Mouse (Mus musculus): ENCODE measurements around the gene Klrb1b. TPM values are rescaled to one million over a fixed set of nuclear protein-coding genes. Genes with fewer than 3 reads are reported as not detected.
A peak's percentile ranks its signal among the peaks of the same experiment; 100 is the strongest.

Klrb1b gene
- polyA plus RNA-seq, 1 experiment from 2014 or later = not detected

DNA sequence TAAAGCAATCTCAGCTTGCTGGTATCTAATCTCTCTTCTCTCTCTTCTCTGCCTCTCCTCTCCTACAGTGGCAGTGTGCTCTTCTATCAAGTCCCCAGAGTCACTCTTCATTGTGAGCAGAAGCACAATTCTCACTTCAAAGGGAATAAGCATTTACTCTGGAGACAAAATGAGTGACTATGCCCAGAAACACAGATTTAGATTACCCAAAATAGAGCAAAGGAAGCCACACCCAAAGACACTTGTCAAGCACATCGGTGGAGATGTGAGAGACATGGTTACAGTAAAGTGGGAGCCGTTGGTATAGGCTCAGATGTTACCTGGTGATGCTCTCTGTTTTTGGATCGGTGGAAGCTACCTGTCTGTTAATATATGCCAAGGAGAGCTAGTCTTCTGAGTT is 26.6 kb upstream of the Klrb1b start:
- H3K9me3 ChIP-seq (ENCODE audit: control insufficient read depth, low read length) = no peaks in the 10 kb centered on the region
- no peaks in the 10 kb centered on the region; the same call in 1 of the 2 replicates for H3K4me1 ChIP-seq (replicated peaks; ENCODE audit: control insufficient read depth, insufficient read depth, low read length)
- H3K9ac ChIP-seq (ENCODE audit: low read depth, low read length) = no peak overlapping the region
- DNase-seq (ENCODE audit: low spot score) (no peak), ATAC-seq (replicated peaks; ENCODE audit: low FRiP score) (no peak)
- H3K27ac ChIP-seq (ENCODE audit: low read depth, low read length) = no peak overlapping the region
- H3K36me3 ChIP-seq (ENCODE audit: control insufficient read depth, insufficient read depth, low read length) = no peaks in the 10 kb centered on the region
- H3K4me3 ChIP-seq (ENCODE audit: low read depth, low read length) = no peak overlapping the region
- H3K27me3 ChIP-seq (replicated peaks; ENCODE audit: control insufficient read depth, insufficient read depth, low read length) = no peaks in the 10 kb centered on the region
- no peak overlapping the region for H3K4me2 ChIP-seq
- WGBS = 59% methylated on average over 3 of the region's 3 CpGs

DNA sequence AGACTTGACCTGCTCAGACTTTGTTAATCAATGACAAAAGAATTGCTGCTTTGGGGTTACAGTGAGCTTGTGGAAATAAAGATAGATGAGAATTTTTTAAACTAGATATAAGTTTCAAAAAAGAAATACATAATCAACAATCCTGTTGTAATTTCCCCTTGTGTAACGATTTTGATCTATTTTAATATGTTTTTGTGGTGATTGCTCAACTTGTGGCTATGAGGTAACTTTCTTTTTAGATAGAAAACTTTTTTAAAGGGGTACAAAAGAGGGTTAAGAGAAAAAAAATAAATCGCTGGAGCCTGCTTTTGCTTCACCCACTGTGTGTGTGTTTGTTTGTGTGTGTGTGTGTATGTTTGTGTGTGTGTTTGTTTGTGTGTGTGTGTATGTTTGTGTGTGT is 25.0 kb upstream of the Klrb1b start:
- Histone ChIP-seq H3K9ac (ENCODE audit: low read depth, low read length) (no peak overlapping the region), H3K4me2 (no peak overlapping the region), H3K27ac (ENCODE audit: low read depth, low read length) (no peak overlapping the region), H3K4me3 (ENCODE audit: low read depth, low read length) (no peak overlapping the region), H3K27me3 (replicated peaks; ENCODE audit: control insufficient read depth, insufficient read depth, low read length) (no peaks in the 10 kb centered on the region), H3K4me1 (replicated peaks; ENCODE audit: control insufficient read depth, insufficient read depth, low read length) (no peaks in the 10 kb centered on the region; the same call in 1 of the 2 replicates), H3K9me3 (ENCODE audit: control insufficient read depth, low read length) (no peaks in the 10 kb centered on the region), H3K36me3 (ENCODE audit: control insufficient read depth, insufficient read depth, low read length) (no peaks in the 10 kb centered on the region)
- ATAC-seq (replicated peaks; ENCODE audit: low FRiP score) (no peak), DNase-seq (ENCODE audit: low spot score) (no peak)
- 76% methylated on average over 2 of the region's 2 CpGs for WGBS

DNA sequence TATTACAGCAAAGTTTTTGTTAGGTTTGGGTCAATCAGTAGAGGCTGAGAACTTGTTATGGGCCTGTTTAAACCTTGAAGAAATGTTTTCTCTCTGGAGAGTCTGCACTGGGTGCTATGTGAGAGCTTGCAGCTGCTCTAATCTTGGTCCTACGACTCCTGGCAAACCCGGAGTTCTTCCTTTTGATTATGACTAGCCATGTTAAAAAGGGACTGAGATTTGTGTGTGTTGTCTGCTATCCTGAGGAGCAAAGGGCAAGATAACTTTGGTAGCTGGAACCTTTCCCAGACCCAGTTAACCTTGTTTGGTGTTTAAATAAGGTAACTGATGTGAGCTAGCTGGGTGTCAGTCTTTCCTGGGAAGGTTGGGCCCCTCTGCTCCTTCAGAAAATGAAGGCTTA is 24.5 kb upstream of the Klrb1b start:
- Histone ChIP-seq H3K9ac (ENCODE audit: low read depth, low read length) (no peak overlapping the region), H3K9me3 (ENCODE audit: control insufficient read depth, low read length) (no peaks in the 10 kb centered on the region), H3K4me1 (replicated peaks; ENCODE audit: control insufficient read depth, insufficient read depth, low read length) (no peaks in the 10 kb centered on the region; the same call in 1 of the 2 replicates), H3K4me3 (ENCODE audit: low read depth, low read length) (no peak overlapping the region), H3K27me3 (replicated peaks; ENCODE audit: control insufficient read depth, insufficient read depth, low read length) (no peaks in the 10 kb centered on the region), H3K4me2 (no peak overlapping the region; the same call in 1 of the 2 replicates), H3K36me3 (ENCODE audit: control insufficient read depth, insufficient read depth, low read length) (no peaks in the 10 kb centered on the region), H3K27ac (ENCODE audit: low read depth, low read length) (no peak overlapping the region)
- WGBS = 50% methylated on average over 2 of the region's 2 CpGs
- no peak for DNase-seq (ENCODE audit: low spot score)
- ATAC-seq (replicated peaks; ENCODE audit: low FRiP score) = no peak

DNA sequence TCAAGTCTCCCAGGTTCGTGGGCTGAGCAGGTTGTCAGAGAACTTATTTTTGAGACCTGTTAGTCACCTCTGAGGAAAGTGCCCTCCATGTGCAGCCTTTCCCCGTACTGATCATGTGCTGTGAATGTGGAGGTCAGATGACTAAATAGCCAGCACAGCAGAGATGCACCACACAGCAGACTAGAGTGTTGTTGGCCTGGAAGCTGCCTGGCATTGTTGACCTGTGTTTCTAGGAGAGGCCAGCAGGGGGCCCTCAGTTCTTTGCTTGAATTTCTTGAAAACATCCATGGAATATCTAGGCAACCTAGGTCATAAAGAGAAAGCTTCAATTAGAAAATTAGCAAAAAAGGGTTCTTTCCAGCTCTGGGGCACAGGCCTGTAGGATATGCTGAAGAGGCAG is 23.8 kb upstream of the Klrb1b start:
- Histone ChIP-seq H3K27me3 (replicated peaks; ENCODE audit: control insufficient read depth, insufficient read depth, low read length) (no peaks in the 10 kb centered on the region), H3K4me3 (ENCODE audit: low read depth, low read length) (no peak overlapping the region), H3K36me3 (ENCODE audit: control insufficient read depth, insufficient read depth, low read length) (no peaks in the 10 kb centered on the region), H3K4me2 (no peak overlapping the region), H3K4me1 (replicated peaks; ENCODE audit: control insufficient read depth, insufficient read depth, low read length) (no peaks in the 10 kb centered on the region), H3K27ac (ENCODE audit: low read depth, low read length) (no peak overlapping the region), H3K9ac (ENCODE audit: low read depth, low read length) (no peak overlapping the region), H3K9me3 (ENCODE audit: control insufficient read depth, low read length) (no peaks in the 10 kb centered on the region)
- no peak for ATAC-seq (replicated peaks; ENCODE audit: low FRiP score)
- WGBS = 57% methylated on average over 2 of the region's 2 CpGs
- DNase-seq (ENCODE audit: low spot score) = no peak

DNA sequence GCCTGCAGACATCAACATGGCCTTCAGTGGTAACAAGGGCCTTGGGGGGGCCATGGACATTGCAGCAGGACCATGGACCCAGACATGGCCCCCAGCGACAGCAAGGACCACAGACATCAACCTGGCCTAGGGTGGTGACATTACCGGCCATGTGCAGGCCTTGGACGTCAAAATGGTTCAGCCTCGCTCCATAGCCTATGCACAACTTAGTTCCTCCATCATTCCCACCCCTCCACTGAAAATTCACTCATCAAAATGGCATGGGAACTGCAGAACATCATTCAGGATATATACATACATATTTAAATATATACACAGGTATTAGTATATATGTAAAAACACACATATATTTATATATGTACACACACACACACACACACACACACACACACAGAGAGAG is 21.3 kb upstream of the Klrb1b start:
- 88% methylated on average over 4 of the region's 4 CpGs for WGBS
- ATAC-seq (replicated peaks; ENCODE audit: low FRiP score) = no peak
- no peak overlapping the region for H3K4me2 ChIP-seq
- DNase-seq (ENCODE audit: low spot score) = no peak
- peaks cover 7% of the 10 kb centered on the region; the same call in 1 of the 2 replicates for H3K4me1 ChIP-seq (replicated peaks; ENCODE audit: control insufficient read depth, insufficient read depth, low read length)
- no peak overlapping the region for H3K9ac ChIP-seq (ENCODE audit: low read depth, low read length)
- H3K27me3 ChIP-seq (replicated peaks; ENCODE audit: control insufficient read depth, insufficient read depth, low read length) = no peaks in the 10 kb centered on the region
- H3K4me3 ChIP-seq (ENCODE audit: low read depth, low read length) = no peak overlapping the region
- H3K9me3 ChIP-seq (ENCODE audit: control insufficient read depth, low read length) = no peaks in the 10 kb centered on the region
- no peak overlapping the region for H3K27ac ChIP-seq (ENCODE audit: low read depth, low read length)
- no peaks in the 10 kb centered on the region for H3K36me3 ChIP-seq (ENCODE audit: control insufficient read depth, insufficient read depth, low read length)

DNA sequence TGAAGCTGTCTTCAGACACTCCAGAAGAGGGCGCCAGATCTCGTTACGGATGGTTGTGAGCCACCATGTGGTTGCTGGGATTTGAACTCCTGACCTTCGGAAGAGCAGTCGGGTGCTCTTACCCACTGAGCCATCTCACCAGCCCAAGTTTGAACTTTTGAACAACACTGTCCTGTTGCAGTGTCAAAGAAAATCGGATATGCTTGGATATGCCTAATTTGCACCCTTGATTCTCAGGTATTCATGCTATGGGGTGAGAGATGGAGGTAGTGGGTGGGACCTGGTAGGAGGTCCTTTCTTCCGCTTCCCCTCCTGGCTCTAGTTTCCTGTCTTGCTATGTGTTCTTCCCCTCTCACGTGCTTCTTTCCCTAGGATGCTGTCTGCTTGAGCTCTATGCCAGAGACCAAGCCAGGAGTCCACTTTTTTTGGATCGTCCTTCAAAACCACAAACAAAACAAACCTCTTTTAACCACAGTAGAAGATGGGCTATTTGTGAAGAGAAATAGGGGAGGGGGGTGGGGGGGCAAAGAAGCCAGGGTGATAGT is 19.9 kb upstream of the Klrb1b start:
- Histone ChIP-seq H3K9ac (ENCODE audit: low read depth, low read length) (no peak overlapping the region), H3K4me1 (replicated peaks; ENCODE audit: control insufficient read depth, insufficient read depth, low read length) (peaks cover 15% of the 10 kb centered on the region), H3K27me3 (replicated peaks; ENCODE audit: control insufficient read depth, insufficient read depth, low read length) (no peaks in the 10 kb centered on the region), H3K4me3 (ENCODE audit: low read depth, low read length) (no peak overlapping the region), H3K27ac (ENCODE audit: low read depth, low read length) (no peak overlapping the region), H3K4me2 (no peak overlapping the region), H3K9me3 (ENCODE audit: control insufficient read depth, low read length) (no peaks in the 10 kb centered on the region), H3K36me3 (ENCODE audit: control insufficient read depth, insufficient read depth, low read length) (no peaks in the 10 kb centered on the region)
- ATAC-seq (replicated peaks; ENCODE audit: low FRiP score) (peak; percentile 39), DNase-seq (ENCODE audit: low spot score) (no peak)
- WGBS = 50% methylated on average over 6 of the region's 9 CpGs

DNA sequence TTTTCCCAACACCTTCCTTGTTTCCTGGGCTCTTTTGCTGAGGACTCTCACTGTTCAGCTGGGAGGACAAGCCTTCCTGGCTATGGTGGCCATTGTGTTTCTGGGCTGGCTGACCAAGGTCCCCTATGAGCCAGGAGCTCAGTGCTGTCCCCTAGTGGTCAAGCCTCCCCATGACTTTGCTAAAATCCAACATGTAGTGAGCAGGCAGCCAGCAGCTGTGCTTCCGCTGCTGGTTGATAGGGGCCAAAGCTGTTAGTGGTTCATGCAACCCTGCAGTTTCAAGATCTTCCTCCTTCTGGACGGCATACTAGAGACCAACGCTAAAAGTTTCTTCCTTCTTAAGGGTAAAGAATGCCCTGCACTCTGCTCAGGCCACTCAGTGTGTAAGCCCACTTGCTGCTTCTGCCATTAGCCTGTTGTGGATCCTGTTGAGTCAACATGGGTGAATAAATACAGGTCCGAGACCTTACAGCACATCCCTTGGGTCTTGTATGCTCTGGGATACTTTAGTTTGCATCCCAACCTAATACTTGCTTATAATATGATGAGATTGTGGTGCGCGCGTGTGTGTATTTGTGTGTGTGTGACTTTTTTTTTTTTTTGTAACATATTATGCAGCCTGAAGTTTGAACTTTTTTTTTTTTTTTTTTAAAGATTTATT is 19.3 kb upstream of the Klrb1b start:
- Histone ChIP-seq H3K4me1 (replicated peaks; ENCODE audit: control insufficient read depth, insufficient read depth, low read length) (peaks cover 15% of the 10 kb centered on the region), H3K4me3 (ENCODE audit: low read depth, low read length) (peak overlapping the region; percentile 30; the same call in 1 of the 2 replicates), H3K4me2 (peak overlapping the region; percentile 48), H3K36me3 (ENCODE audit: control insufficient read depth, insufficient read depth, low read length) (no peaks in the 10 kb centered on the region), H3K27me3 (replicated peaks; ENCODE audit: control insufficient read depth, insufficient read depth, low read length) (no peaks in the 10 kb centered on the region), H3K9me3 (ENCODE audit: control insufficient read depth, low read length) (no peaks in the 10 kb centered on the region), H3K27ac (ENCODE audit: low read depth, low read length) (peak overlapping the region; percentile 68), H3K9ac (ENCODE audit: low read depth, low read length) (no peak overlapping the region)
- DNase-seq (ENCODE audit: low spot score) = peak; percentile 86
- WGBS = 19% methylated on average over 7 of the region's 7 CpGs
- ATAC-seq (replicated peaks; ENCODE audit: low FRiP score) = peak; percentile 63

DNA sequence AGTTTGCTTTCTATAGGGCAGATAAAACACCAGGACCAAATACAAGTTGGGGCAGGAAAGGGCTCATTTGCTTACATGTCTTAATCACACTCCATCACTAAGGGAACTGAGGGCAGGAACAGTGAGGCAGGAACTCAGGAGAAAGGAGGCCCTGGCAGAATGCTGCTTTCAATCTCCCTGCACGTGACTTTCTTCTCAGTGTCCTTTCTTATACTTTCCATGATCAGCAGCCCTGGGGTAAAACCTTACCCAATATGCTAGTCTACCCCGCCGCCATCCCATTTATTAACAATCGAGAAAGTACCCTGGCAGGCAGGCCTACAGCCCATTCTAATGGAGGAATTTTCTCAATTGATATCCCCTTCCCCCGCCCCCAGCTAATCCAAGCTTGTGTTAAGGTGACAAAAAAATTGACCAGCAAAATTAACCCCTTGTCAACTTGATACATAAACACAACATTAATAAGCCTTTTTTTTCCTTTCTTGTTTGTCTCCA is 18.5 kb upstream of the Klrb1b start:
- H3K36me3 ChIP-seq (ENCODE audit: control insufficient read depth, insufficient read depth, low read length) = no peaks in the 10 kb centered on the region
- H3K4me1 ChIP-seq (replicated peaks; ENCODE audit: control insufficient read depth, insufficient read depth, low read length) = peaks cover 15% of the 10 kb centered on the region
- H3K27me3 ChIP-seq (replicated peaks; ENCODE audit: control insufficient read depth, insufficient read depth, low read length) = no peaks in the 10 kb centered on the region
- no peak overlapping the region for H3K27ac ChIP-seq (ENCODE audit: low read depth, low read length)
- no peak overlapping the region for H3K9ac ChIP-seq (ENCODE audit: low read depth, low read length)
- ATAC-seq (replicated peaks; ENCODE audit: low FRiP score) (no peak), DNase-seq (ENCODE audit: low spot score) (no peak)
- no peaks in the 10 kb centered on the region for H3K9me3 ChIP-seq (ENCODE audit: control insufficient read depth, low read length)
- peak overlapping the region; percentile 95 for H3K4me2 ChIP-seq
- no peak overlapping the region for H3K4me3 ChIP-seq (ENCODE audit: low read depth, low read length)
- WGBS = 84% methylated on average over 5 of the region's 5 CpGs

DNA sequence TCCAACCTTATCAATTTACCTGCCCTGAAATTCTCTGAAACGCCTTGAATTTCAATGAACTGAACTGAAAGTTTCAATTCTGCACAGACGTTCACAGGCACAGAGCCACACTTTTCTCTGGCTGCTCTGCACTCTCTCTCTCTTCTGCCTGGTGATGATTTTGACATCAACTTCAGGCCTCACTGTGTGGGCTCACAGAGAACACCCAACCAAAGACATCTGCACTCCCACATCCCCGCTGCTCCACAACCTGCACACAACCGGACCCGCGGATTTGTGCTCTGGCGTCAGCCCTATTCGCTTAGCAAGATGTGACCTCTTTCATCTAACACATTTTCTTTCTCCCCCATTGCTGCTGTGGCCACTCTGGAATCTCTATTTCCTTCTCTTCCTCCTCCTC is 18.0 kb upstream of the Klrb1b start:
- no peak for DNase-seq (ENCODE audit: low spot score)
- no peak overlapping the region for H3K9ac ChIP-seq (ENCODE audit: low read depth, low read length)
- peak overlapping the region; percentile 95 for H3K4me2 ChIP-seq
- 25% methylated on average over 8 of the region's 8 CpGs for WGBS
- no peaks in the 10 kb centered on the region for H3K27me3 ChIP-seq (replicated peaks; ENCODE audit: control insufficient read depth, insufficient read depth, low read length)
- H3K9me3 ChIP-seq (ENCODE audit: control insufficient read depth, low read length) = no peaks in the 10 kb centered on the region
- H3K27ac ChIP-seq (ENCODE audit: low read depth, low read length) = no peak overlapping the region
- no peaks in the 10 kb centered on the region for H3K36me3 ChIP-seq (ENCODE audit: control insufficient read depth, insufficient read depth, low read length)
- ATAC-seq (replicated peaks; ENCODE audit: low FRiP score) = no peak
- H3K4me1 ChIP-seq (replicated peaks; ENCODE audit: control insufficient read depth, insufficient read depth, low read length) = peaks cover 15% of the 10 kb centered on the region
- peak overlapping the region; percentile 66 for H3K4me3 ChIP-seq (ENCODE audit: low read depth, low read length)

Data from liver, embryonic 11.5 days (tissue).